Mouse (Mus musculus) hindbrain, embryonic 10.5 days (tissue): ENCODE results near the gene Slc26a10. TPM values are rescaled to one million over a fixed set of nuclear protein-coding genes. Genes with fewer than 3 reads are reported as not detected.
"Not testable (repeated sequence)": the region's sequence is repeated elsewhere in the genome, so short reads cannot be mapped to it uniquely, and the experiment has no call there.

ENCODE experiments used
- DNase-seq: peaks from one replicate; pipeline ENCODE4 v3.0.0-alpha.2; 2017; ENCODE audit warnings: low spot score
- H3K27ac ChIP-seq: fragments of 300-500 bp; sonication (generic); 2 replicates; pipeline ENCODE4 v1.5.1; 2016; ENCODE audit warnings: mild to moderate bottlenecking, moderate library complexity
- H3K27me3 ChIP-seq: fragments of 300-500 bp; sonication (generic); 2 replicates; pipeline ENCODE4 v1.6.1; 2016; ENCODE audit warnings: mild to moderate bottlenecking; ENCODE audit not compliant: poor library complexity, insufficient read depth, severe bottlenecking
- H3K36me3 ChIP-seq: fragments of 300-500 bp; sonication (generic); 2 replicates; pipeline ENCODE4 v1.6.1; 2016; ENCODE audit warnings: mild to moderate bottlenecking, moderate library complexity
- H3K4me1 ChIP-seq: fragments of 300-500 bp; sonication (generic); replicated peaks from 2 replicates; pipeline ENCODE4 v1.6.1; 2016; ENCODE audit warnings: mild to moderate bottlenecking
- H3K4me3 ChIP-seq: fragments of 300-500 bp; sonication (generic); 2 replicates; pipeline ENCODE4 v1.5.1; 2016; ENCODE audit warnings: mild to moderate bottlenecking, moderate library complexity
- H3K9me3 ChIP-seq: fragments of 300-500 bp; sonication (generic); 2 replicates; pipeline ENCODE4 v1.6.1; 2016; ENCODE audit warnings: mild to moderate bottlenecking, moderate library complexity
- WGBS: fragments of 180-500 bp; shearing (Covaris S2); methylation state at CpG from one replicate; pipeline ENCODE4 v1.1.7; 2016; 5-methylcytosine and 5-hydroxymethylcytosine counted together
- polyA plus RNA-seq: library from polyadenylated mRNA; unstranded; fragments of >200 nt; fragmentation: Nextera tagmentation; extraction: Ambion mirVana; gene quantifications from 2 replicates; pipeline ENCODE4 v1.2.1, GENCODE M21; 2016

The Slc26a10 gene
- polyA plus RNA-seq, 1 experiment from 2014 or later: 1.6 TPM

DNA sequence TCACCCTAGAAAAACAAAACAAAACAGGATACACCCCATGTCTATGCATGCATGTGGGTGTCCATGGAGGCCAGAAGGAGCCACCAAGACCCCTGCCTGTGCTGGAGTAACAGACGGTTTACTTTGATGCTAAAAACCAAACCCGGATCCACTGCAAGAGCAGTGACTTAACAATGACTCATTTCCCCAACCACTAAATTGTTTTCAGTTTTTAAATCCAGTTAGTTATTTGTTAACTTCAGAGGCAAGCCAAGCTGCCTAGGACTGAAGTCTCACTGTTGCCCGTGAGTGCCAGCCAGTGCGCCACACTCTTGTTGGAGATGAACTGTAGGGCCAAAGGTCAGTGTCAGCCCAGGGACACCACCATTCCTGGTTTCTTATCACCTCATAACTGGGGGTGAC lies 30.0 kb downstream of the Slc26a10 start:
- Histone ChIP-seq H3K36me3 (no peaks in the 10 kb centered on the region), H3K4me3 (no peak overlapping the region), H3K27ac (no peak overlapping the region), H3K27me3 (no peaks in the 10 kb centered on the region), H3K4me1 (no peaks in the 10 kb centered on the region), H3K9me3 (0 out of 2 replicates have a peak, but pooled peaks cover 3% of the 10 kb centered on the region)
- no peak for DNase-seq
- 85% methylated on average over 4 of the region's 4 CpGs for WGBS

DNA sequence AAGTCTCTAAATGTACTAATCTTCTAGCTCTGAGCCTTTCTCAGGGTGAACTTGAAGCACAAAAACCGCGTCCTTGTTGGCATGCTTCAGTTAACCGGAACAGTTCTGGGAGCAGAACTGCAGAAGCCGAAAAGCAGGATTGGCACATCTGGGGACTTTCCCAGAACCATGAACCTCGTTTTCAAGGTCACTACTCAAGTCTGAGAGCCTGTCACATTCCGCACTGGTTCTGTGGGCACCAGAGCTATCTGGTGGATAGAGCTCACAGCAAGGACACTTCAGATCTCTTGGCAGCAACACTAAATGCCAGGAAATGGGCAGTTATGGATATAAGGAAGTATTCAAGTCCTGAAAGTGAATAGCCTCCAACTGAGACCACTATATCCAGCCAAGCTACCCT lies 33.3 kb downstream of the Slc26a10 start:
- Histone ChIP-seq H3K36me3 (no peaks in the 10 kb centered on the region), H3K9me3 (0 out of 2 replicates have a peak, but pooled peaks cover under 1% of the 10 kb centered on the region), H3K27me3 (no peaks in the 10 kb centered on the region), H3K4me3 (no peak overlapping the region), H3K4me1 (0 out of 2 replicates have a peak, but pooled peaks cover 5% of the 10 kb centered on the region), H3K27ac (no peak overlapping the region)
- no peak for DNase-seq
- WGBS: 84% methylated on average over 6 of the region's 6 CpGs

DNA sequence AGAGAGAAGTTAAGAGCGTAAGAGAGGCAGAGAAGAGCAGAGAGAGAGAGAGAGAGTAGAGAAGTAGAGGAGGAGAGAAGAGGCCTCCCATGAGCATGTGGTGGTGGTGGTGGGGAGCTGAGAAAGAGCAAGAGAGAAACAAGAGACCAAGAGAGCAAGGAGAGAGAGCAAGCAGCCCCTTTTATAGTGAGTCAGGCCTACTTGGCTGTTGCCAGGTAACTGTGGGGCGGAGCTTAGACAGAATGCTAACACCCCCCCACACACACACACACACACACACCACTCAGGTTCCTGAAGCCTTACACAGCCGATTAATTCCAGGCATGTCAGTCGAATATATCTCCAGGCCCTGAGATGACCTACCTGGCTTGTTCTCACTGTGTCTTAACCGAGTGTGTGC lies 35.1 kb downstream of the Slc26a10 start:
- WGBS: 81% methylated on average over 5 of the region's 5 CpGs
- Histone ChIP-seq H3K36me3 (no peaks in the 10 kb centered on the region), H3K27me3 (no peaks in the 10 kb centered on the region), H3K4me1 (0 out of 2 replicates have a peak, but pooled peaks cover 5% of the 10 kb centered on the region), H3K27ac (no peak overlapping the region), H3K4me3 (no peak overlapping the region), H3K9me3 (no peaks in the 10 kb centered on the region)
- DNase-seq: no peak

DNA sequence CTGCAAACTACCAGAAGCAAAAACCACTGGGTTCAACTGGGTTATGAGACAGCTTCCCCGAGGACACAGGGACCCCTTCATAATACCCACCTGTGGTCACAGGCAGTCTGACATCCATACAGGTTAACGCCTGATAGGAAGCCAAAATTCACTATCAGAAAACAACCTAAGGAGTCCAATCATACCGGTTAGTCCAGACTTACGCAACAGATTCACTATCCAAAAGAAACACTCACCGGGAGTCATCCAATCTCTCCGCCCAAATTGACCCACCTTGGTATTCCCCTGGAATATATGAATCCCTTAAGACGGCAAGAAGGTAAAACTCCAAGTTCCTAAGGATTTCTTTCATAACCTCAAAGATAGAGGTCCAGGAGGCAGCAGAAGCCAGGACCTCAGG lies 35.9 kb downstream of the Slc26a10 start:
- Histone ChIP-seq H3K27me3 (no peaks in the 10 kb centered on the region), H3K4me3 (no peak overlapping the region), H3K9me3 (no peaks in the 10 kb centered on the region), H3K27ac (no peak overlapping the region), H3K36me3 (no peaks in the 10 kb centered on the region), H3K4me1 (0 out of 2 replicates have a peak, but pooled peaks cover 5% of the 10 kb centered on the region)
- DNase-seq: no peak
- 91% methylated on average over 7 of the region's 7 CpGs for WGBS

DNA sequence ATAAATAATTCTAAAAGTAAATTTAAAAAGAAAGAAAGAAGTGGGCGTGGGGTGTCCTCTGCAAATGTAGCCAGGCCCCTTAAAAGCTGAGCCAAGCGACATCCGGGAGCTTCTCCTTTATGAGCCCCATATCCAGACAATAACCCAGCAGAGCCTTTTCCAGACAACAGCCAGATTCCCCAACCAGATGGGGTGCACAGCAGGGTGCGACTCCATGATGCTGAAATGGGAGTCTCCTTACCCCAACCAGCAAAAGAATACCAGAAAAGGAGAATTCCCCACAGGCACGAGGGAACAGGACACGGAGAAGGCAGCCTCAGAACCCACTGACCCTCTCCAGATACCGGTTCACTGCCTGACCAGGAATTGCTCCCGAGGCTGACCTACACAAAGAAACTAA lies 37.2 kb downstream of the Slc26a10 start:
- Histone ChIP-seq H3K27me3 (no peaks in the 10 kb centered on the region), H3K4me1 (0 out of 2 replicates have a peak, but pooled peaks cover 5% of the 10 kb centered on the region), H3K27ac (no peak overlapping the region), H3K9me3 (no peaks in the 10 kb centered on the region), H3K36me3 (no peaks in the 10 kb centered on the region), H3K4me3 (no peak overlapping the region)
- WGBS: 80% methylated on average over 8 of the region's 8 CpGs
- DNase-seq: no peak

DNA sequence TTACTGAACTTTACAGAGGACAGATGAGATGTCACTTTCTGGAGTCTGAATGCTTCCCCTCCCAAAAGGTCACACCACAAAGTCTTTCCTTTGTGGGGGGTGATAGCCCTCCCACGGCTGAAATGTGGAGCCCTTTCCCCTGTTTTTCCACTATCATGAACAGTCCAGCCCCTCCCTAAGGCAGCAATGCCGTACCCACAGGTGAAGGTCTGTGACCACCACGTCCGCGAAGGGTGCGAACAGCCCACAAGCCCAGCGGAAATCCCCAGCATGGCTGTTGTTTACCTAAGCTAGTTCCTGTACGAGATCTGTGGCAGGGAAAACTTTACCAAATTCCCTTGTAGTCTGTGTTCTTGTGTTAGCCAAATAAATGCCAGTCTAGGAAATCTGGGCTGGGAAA lies 38.9 kb downstream of the Slc26a10 start:
- H3K36me3 ChIP-seq: no peaks in the 10 kb centered on the region
- no peak for DNase-seq
- 0 out of 2 replicates have a peak, but pooled peaks cover 5% of the 10 kb centered on the region for H3K4me1 ChIP-seq
- no peak overlapping the region for H3K27ac ChIP-seq
- H3K4me3 ChIP-seq: no peak overlapping the region
- 82% methylated on average over 8 of the region's 8 CpGs for WGBS
- no peaks in the 10 kb centered on the region for H3K9me3 ChIP-seq
- H3K27me3 ChIP-seq: no peaks in the 10 kb centered on the region

DNA sequence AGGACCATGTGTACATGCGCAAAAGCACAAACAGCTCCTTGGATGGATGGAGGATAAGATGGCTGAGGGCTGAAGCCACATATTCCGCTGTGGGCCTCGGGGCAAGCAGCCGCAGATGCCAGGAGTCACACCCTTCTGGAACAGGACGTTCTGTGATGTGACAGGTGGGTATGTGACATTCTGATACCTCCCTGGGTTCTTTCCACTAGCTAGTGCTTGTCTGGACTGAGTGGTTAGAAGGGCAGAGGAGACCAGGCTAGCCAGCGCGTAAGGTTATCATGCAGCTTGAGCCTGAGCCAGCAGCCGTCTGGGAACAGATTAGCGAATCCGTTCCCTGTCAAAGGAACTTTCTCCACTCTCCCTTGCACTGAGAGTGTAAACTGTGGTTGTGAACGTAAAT lies 39.5 kb downstream of the Slc26a10 start:
- H3K9me3 ChIP-seq: no peaks in the 10 kb centered on the region

DNA sequence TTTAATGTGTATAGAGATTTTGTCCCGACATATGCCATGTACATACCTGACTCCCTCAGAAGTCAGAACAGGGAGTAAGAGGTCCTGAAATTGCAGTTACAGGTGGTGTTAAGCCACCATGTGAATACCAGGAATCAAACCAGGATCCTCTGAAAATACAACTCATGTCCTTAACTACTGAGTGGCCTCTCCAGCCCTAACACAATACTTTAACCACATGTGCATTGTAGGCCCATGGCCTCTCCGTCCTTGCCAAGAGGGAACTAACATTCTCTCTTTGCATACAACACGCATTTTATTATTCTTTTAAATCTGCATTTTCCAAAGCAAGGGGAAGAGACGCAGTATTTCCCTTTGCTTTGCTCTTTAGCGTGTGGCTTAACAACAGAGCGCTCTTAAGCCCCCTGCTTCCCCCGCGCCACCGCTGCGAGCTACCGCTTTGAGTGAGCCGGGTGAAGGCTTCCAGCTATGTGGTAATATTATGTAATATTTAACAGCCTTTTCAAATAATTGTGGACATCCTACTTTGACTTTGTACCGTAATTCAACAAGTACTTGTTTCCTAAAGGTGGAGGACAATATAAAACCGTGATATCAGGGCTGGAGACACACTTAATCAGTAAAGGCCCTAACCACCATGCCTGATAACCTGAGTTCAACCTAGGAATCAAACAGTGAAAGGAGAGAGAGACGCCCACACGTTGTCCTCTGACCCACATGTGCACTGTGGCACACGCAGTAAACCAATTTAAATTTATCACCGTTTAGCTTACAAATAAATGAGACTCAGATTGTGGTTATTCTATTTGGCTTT lies 41.9 kb downstream of the Slc26a10 start:
- Histone ChIP-seq H3K4me1 (no peaks in the 10 kb centered on the region), H3K27me3 (no peaks in the 10 kb centered on the region), H3K4me3 (no peak overlapping the region), H3K36me3 (no peaks in the 10 kb centered on the region), H3K9me3 (no peaks in the 10 kb centered on the region), H3K27ac (no peak overlapping the region)
- WGBS: 91% methylated on average over 18 of the region's 18 CpGs
- DNase-seq: no peak

More for the DNA sequence above, 39.5 kb downstream of the Slc26a10 start:
- Histone ChIP-seq H3K4me3 (no peak overlapping the region), H3K27ac (no peak overlapping the region), H3K4me1 (0 out of 2 replicates have a peak, but pooled peaks cover 5% of the 10 kb centered on the region), H3K36me3 (no peaks in the 10 kb centered on the region), H3K27me3 (no peaks in the 10 kb centered on the region)
- 91% methylated on average over 11 of the region's 11 CpGs for WGBS
- no peak for DNase-seq

DNA sequence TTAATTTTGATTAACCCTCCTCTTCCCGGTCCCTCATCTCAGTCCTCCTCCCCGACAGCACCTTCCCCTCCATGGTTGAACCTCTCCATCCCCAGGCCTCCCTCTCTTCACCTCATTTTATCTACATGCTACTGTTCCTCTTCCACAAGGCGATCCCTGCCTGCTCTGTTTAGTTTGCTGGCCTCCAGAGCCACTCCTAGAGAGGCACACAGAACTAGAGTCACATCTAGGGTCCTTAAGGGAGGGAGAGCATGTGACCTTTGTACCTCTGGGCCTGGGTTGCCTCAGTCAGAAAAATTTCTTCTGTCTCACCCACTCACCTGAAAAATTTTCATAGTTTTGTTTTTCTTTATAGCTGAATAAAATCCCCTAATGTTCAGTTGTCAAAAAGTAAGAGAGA lies 42.5 kb downstream of the Slc26a10 start:
- WGBS: 81% methylated on average over 3 of the region's 3 CpGs

DNA sequence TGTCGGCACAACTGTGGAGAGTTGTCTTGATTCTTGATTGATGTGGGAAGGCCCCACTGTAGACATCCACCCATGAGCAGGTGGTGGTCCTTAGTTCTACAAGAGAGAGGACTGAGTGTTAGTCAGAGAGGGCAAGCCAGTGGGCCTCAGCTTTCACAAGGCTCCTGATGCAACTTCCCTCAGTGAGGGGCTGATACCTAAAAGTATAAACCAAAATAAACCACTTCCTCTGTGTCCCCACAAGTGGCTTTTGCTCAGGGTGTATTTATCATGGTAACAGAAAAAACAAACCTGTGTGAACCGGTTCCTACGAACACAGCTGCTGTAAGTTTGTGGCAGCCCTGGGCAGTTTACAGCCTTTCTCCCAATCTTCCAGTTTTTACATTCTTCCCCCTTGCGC lies 43.9 kb downstream of the Slc26a10 start:
- no peaks in the 10 kb centered on the region for H3K36me3 ChIP-seq
- 89% methylated on average over 4 of the region's 4 CpGs for WGBS
- no peak overlapping the region for H3K27ac ChIP-seq
- DNase-seq: no peak
- no peaks in the 10 kb centered on the region for H3K27me3 ChIP-seq
- no peaks in the 10 kb centered on the region for H3K4me1 ChIP-seq
- H3K4me3 ChIP-seq: no peak overlapping the region
- no peaks in the 10 kb centered on the region for H3K9me3 ChIP-seq

More for the DNA sequence above, 42.5 kb downstream of the Slc26a10 start:
- H3K4me1 ChIP-seq: no peaks in the 10 kb centered on the region
- no peak overlapping the region for H3K4me3 ChIP-seq
- H3K9me3 ChIP-seq: no peaks in the 10 kb centered on the region
- no peaks in the 10 kb centered on the region for H3K36me3 ChIP-seq
- DNase-seq: no peak
- H3K27me3 ChIP-seq: no peaks in the 10 kb centered on the region
- H3K27ac ChIP-seq: no peak overlapping the region

DNA sequence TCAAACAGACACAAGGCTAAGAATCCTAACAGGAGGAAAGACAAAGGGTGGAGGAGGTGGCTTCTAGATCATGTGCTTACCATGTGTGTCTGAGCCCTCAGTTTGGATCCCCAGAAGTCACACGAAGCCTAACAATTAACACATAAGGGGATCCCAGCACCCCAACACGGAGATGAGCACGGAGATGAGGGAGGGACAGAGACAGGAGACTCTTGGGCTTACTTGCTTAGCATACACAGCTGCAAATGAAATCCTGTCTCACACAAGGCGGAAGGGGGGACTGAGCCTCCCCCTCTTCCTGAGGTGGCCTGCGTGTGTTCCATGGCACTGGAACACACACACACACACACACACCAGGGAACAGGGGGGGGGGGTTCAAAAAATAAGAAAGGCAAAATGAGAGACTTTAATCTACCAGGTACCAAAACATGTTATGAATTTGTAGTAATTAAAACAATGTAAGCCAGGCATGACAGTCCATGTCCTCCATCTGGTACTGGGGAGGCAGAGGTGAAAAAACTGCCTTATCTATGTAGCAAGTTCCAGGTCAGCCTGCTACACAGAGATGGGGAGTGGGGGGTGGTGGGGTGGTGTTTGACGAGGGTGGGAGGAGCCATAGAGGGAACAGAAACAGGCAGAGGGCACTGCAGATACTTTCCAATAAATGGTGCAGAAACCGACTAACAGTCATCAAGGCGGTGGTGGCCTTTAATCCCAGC lies 45.2 kb downstream of the Slc26a10 start:
- WGBS: 56% methylated on average over 8 of the region's 8 CpGs
- Histone ChIP-seq H3K9me3 (no peaks in the 10 kb centered on the region), H3K27me3 (no peaks in the 10 kb centered on the region), H3K4me1 (no peaks in the 10 kb centered on the region), H3K4me3 (no peak overlapping the region), H3K36me3 (no peaks in the 10 kb centered on the region), H3K27ac (no peak overlapping the region)
- no peak for DNase-seq

DNA sequence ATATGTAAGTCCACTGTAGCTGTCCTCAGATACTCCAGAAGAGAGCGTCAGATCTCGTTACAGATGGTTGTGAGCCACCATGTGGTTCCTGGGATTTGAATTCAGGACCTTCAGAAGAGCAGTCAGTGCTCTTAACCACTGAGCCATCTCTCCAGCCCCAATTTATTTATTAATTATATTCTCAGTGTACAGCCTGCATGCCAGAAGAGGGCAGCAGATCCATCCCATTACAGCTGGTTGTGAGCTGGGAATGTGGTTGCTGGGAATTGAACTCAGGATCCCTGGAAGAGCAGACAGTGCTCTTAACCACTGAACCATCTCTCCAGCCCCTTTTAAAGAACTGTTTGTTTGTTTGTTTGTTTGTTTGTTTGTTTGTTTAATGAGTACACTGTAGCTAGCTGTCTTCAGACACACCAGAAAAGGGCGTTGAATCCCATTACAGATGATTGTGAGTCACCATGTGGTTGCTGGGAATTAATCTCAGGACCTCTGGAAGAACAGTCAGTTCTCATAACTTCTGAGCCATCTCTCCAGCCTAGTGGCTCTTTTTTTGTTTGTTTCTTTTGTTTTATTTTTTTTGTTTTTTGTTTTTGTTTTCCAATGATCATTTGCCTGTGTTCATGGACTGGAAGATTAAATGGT lies 45.9 kb downstream of the Slc26a10 start:
- not testable (repeated sequence) for H3K9me3 ChIP-seq, H3K36me3 ChIP-seq, H3K27ac ChIP-seq, DNase-seq, H3K4me3 ChIP-seq, H3K4me1 ChIP-seq, H3K27me3 ChIP-seq
- 89% methylated on average over 3 of the region's 3 CpGs for WGBS

DNA sequence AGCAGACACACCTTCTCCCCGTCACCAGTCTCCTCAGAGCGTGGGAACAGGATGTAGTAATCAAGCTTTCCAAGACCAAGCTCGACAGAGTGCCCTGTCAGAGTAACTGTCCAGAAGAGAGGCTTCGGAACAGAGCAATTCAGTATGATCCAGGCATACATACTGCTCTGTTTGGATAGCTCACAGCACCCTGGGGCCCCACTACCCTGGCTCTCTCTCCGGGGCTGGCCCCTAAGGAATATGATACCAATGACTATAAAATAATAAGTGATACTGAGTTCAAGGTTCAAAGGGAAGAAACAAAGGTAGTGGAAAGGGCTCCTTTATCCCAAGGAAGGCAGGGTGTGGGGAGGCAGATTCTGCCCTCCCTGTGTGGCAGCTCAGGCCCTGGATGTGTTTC lies 48.0 kb downstream of the Slc26a10 start:
- H3K36me3 ChIP-seq: no peaks in the 10 kb centered on the region
- DNase-seq: no peak
- H3K27ac ChIP-seq: no peak overlapping the region
- no peak overlapping the region for H3K4me3 ChIP-seq
- no peaks in the 10 kb centered on the region for H3K9me3 ChIP-seq
- H3K27me3 ChIP-seq: no peaks in the 10 kb centered on the region
- WGBS: 72% methylated on average over 5 of the region's 5 CpGs
- no peaks in the 10 kb centered on the region for H3K4me1 ChIP-seq
